Mouse (Mus musculus): ENCODE results near the gene Med31. TPM values are rescaled to one million over a fixed set of nuclear protein-coding genes. Genes with fewer than 3 reads are reported as not detected.
A peak's percentile ranks its signal among the peaks of the same experiment; 100 is the strongest.

Gene Med31
- polyA plus RNA-seq, 1 experiment from 2014 or later, result 23.9 TPM

DNA sequence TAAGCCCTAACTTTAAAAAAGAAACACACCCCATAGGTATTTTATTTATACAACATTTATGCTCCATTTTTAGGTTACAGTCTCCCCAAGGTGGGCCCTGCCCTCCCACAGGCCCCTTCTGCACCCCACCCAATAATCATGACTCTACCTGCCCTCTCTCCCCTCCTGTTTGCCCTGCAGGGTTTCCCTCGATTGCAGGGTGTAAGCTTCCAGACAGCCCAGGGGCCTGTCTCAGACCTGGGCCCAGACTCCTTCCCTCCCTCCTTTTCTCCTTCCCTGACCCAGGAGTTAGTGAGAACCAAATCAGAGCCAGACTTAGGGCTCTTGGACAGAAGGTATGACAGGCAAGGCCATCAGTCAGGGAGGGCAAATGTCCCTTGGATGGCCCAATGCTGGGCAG is 17.6 kb upstream of the Med31 start:
- Histone ChIP-seq H3K27me3 (replicated peaks; ENCODE audit: control insufficient read depth, insufficient read depth, low read length) (no peaks in the 10 kb centered on the region), H3K27ac (ENCODE audit: low read depth, low read length) (no peak overlapping the region), H3K4me1 (replicated peaks; ENCODE audit: control insufficient read depth, insufficient read depth, low read length) (no peaks in the 10 kb centered on the region), H3K36me3 (ENCODE audit: control insufficient read depth, insufficient read depth) (no peaks in the 10 kb centered on the region), H3K4me3 (ENCODE audit: low read depth, low read length) (no peak overlapping the region), H3K9ac (ENCODE audit: low read depth, low read length) (no peak overlapping the region), H3K4me2 (replicated peaks; ENCODE audit: low read depth) (no peak overlapping the region), H3K9me3 (ENCODE audit: control insufficient read depth) (no peaks in the 10 kb centered on the region)
- WGBS, result 53% methylated on average over 1 of the region's 1 CpGs
- ATAC-seq, result no peak
- no peak for TF ChIP-seq CTCF (IDR thresholded peaks at IDR 0.05; ENCODE audit: low read depth)

GRCm38 (mm10) chr11:72232068-72232467 is 16.7 kb upstream of the Med31 start:
- ATAC-seq, result no peak
- Histone ChIP-seq H3K9ac (ENCODE audit: low read depth, low read length) (no peak overlapping the region), H3K4me2 (replicated peaks; ENCODE audit: low read depth) (no peak overlapping the region), H3K4me1 (replicated peaks; ENCODE audit: control insufficient read depth, insufficient read depth, low read length) (no peaks in the 10 kb centered on the region), H3K9me3 (ENCODE audit: control insufficient read depth) (no peaks in the 10 kb centered on the region), H3K27me3 (replicated peaks; ENCODE audit: control insufficient read depth, insufficient read depth, low read length) (no peaks in the 10 kb centered on the region), H3K36me3 (ENCODE audit: control insufficient read depth, insufficient read depth) (no peaks in the 10 kb centered on the region), H3K27ac (ENCODE audit: low read depth, low read length) (no peak overlapping the region), H3K4me3 (ENCODE audit: low read depth, low read length) (no peak overlapping the region)
- no peak for TF ChIP-seq CTCF (IDR thresholded peaks at IDR 0.05; ENCODE audit: low read depth)
- 80% methylated on average over 7 of the region's 7 CpGs for WGBS

- WGBS, result 78% methylated on average over 4 of the region's 4 CpGs
- TF ChIP-seq CTCF (IDR thresholded peaks at IDR 0.05; ENCODE audit: low read depth), result no peak
- Histone ChIP-seq H3K4me2 (replicated peaks; ENCODE audit: low read depth) (no peak overlapping the region), H3K9me3 (ENCODE audit: control insufficient read depth) (no peaks in the 10 kb centered on the region), H3K27ac (ENCODE audit: low read depth, low read length) (no peak overlapping the region), H3K9ac (ENCODE audit: low read depth, low read length) (no peak overlapping the region), H3K4me3 (ENCODE audit: low read depth, low read length) (no peak overlapping the region), H3K27me3 (replicated peaks; ENCODE audit: control insufficient read depth, insufficient read depth, low read length) (no peaks in the 10 kb centered on the region), H3K4me1 (replicated peaks; ENCODE audit: control insufficient read depth, insufficient read depth, low read length) (no peaks in the 10 kb centered on the region), H3K36me3 (ENCODE audit: control insufficient read depth, insufficient read depth) (no peaks in the 10 kb centered on the region)
- no peak for ATAC-seq
Observed at GRCm38 (mm10) chr11:72228513-72228912, 13.1 kb upstream of the Med31 start.

GRCm38 (mm10) chr11:72226901-72227300 is 11.5 kb upstream of the Med31 start:
- Histone ChIP-seq H3K9me3 (ENCODE audit: control insufficient read depth) (no peaks in the 10 kb centered on the region), H3K4me1 (replicated peaks; ENCODE audit: control insufficient read depth, insufficient read depth, low read length) (no peaks in the 10 kb centered on the region), H3K4me3 (ENCODE audit: low read depth, low read length) (no peak overlapping the region), H3K36me3 (ENCODE audit: control insufficient read depth, insufficient read depth) (no peaks in the 10 kb centered on the region), H3K27me3 (replicated peaks; ENCODE audit: control insufficient read depth, insufficient read depth, low read length) (no peaks in the 10 kb centered on the region), H3K27ac (ENCODE audit: low read depth, low read length) (no peak overlapping the region), H3K9ac (ENCODE audit: low read depth, low read length) (no peak overlapping the region), H3K4me2 (replicated peaks; ENCODE audit: low read depth) (no peak overlapping the region)
- no peak for ATAC-seq
- WGBS, result 72% methylated on average over 6 of the region's 6 CpGs
- TF ChIP-seq CTCF (IDR thresholded peaks at IDR 0.05; ENCODE audit: low read depth), result no peak

- H3K4me2 ChIP-seq (replicated peaks; ENCODE audit: low read depth), result no peak overlapping the region
- H3K9me3 ChIP-seq (ENCODE audit: control insufficient read depth), result no peaks in the 10 kb centered on the region
- H3K36me3 ChIP-seq (ENCODE audit: control insufficient read depth, insufficient read depth), result no peaks in the 10 kb centered on the region
- WGBS, result 74% methylated on average over 10 of the region's 10 CpGs
- H3K27ac ChIP-seq (ENCODE audit: low read depth, low read length), result no peak overlapping the region; the same call in 1 of the 2 replicates
- H3K4me3 ChIP-seq (ENCODE audit: low read depth, low read length), result no peak overlapping the region
- no peaks in the 10 kb centered on the region for H3K4me1 ChIP-seq (replicated peaks; ENCODE audit: control insufficient read depth, insufficient read depth, low read length)
- TF ChIP-seq CTCF (IDR thresholded peaks at IDR 0.05; ENCODE audit: low read depth), result no peak
- H3K27me3 ChIP-seq (replicated peaks; ENCODE audit: control insufficient read depth, insufficient read depth, low read length), result no peaks in the 10 kb centered on the region
- no peak overlapping the region for H3K9ac ChIP-seq (ENCODE audit: low read depth, low read length)
- ATAC-seq, result no peak
Observed at GRCm38 (mm10) chr11:72226020-72226791, 10.8 kb upstream of the Med31 start.

GRCm38 (mm10) chr11:72224865-72225264 is 9.5 kb upstream of the Med31 start:
- H3K9ac ChIP-seq (ENCODE audit: low read depth, low read length), result no peak overlapping the region
- peak; percentile 96 for TF ChIP-seq CTCF (IDR thresholded peaks at IDR 0.05; ENCODE audit: low read depth)
- H3K27me3 ChIP-seq (replicated peaks; ENCODE audit: control insufficient read depth, insufficient read depth, low read length), result no peaks in the 10 kb centered on the region
- peak; percentile 35; the same call in 1 of the 2 replicates for ATAC-seq
- H3K4me3 ChIP-seq (ENCODE audit: low read depth, low read length), result no peak overlapping the region
- H3K9me3 ChIP-seq (ENCODE audit: control insufficient read depth), result no peaks in the 10 kb centered on the region
- no peaks in the 10 kb centered on the region for H3K36me3 ChIP-seq (ENCODE audit: control insufficient read depth, insufficient read depth)
- no peaks in the 10 kb centered on the region for H3K4me1 ChIP-seq (replicated peaks; ENCODE audit: control insufficient read depth, insufficient read depth, low read length)
- H3K4me2 ChIP-seq (replicated peaks; ENCODE audit: low read depth), result no peak overlapping the region
- 9% methylated on average over 5 of the region's 5 CpGs for WGBS
- H3K27ac ChIP-seq (ENCODE audit: low read depth, low read length), result no peak overlapping the region

All from intestine, postnatal 0 days (tissue).